Mouse (Mus musculus): ENCODE results near the gene AC170998.1.

DNA sequence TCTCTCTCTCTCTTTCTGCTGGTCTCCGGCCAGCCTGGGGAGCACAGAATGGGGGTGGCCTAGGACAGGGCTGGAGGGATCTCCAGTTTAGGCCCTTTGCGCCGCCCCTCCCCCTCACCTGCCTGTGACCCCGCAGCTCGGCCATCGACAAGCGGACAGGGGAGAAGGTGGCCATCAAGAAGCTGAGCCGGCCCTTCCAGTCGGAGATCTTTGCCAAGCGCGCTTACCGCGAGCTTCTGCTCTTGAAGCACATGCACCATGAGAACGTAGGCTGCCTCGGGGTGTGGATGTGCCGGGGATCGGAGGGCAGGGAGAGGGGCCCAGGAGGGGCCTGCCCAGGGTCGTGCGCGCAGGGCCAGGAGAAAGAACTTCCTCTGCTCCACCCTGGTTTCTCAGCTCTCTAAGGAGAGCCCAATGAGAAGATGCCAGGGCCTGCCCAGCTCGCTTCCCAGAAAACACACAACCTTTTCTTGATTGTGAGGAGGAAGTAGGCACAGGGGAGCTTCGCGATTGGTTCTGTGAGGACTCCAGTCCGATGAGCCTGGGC lies 44.1 kb downstream of the AC170998.1 start:
- TF ChIP-seq CTCF (conservative IDR thresholded peaks at IDR 0.05; ENCODE audit: low read length) (no peak), NANOG (IDR thresholded peaks at IDR 0.05; ENCODE audit: borderline replicate concordance, low read length) (no peak), POU5F1 (IDR thresholded peaks at IDR 0.05; ENCODE audit: borderline replicate concordance, low read length) (no peak)

All from E14TG2a.4 (cell line).